Mouse (Mus musculus) hindbrain, embryonic 12.5 days (tissue): ENCODE results near the gene Gucd1. TPM values are rescaled to one million over a fixed set of nuclear protein-coding genes. Genes with fewer than 3 reads are reported as not detected.
"Not testable (repeated sequence)": the region's sequence is repeated elsewhere in the genome, so short reads cannot be mapped to it uniquely, and the experiment has no call there.

Experiments used
- ATAC-seq: fragments of 200-750 bp; cut with Nextera tagmentation; 2 replicates; pipeline ENCODE4 v1.8.0; 2017; ENCODE audit warnings: moderate TSS enrichment; ENCODE audit not compliant: low FRiP score
- H3K27ac ChIP-seq: fragments of 300-500 bp; sonication (generic); 2 replicates; pipeline ENCODE4 v1.5.1; 2016; ENCODE audit warnings: mild to moderate bottlenecking
- H3K27me3 ChIP-seq: fragments of 300-500 bp; sonication (generic); 2 replicates; pipeline ENCODE4 v1.6.1; 2016; ENCODE audit warnings: mild to moderate bottlenecking
- H3K36me3 ChIP-seq: fragments of 300-500 bp; sonication (generic); 2 replicates; pipeline ENCODE4 v1.6.1; 2016; ENCODE audit warnings: mild to moderate bottlenecking
- H3K4me1 ChIP-seq: fragments of 300-500 bp; sonication (generic); 2 replicates; pipeline ENCODE4 v1.6.1; 2016
- H3K4me2 ChIP-seq: fragments of 300-500 bp; sonication (generic); replicated peaks from 2 replicates; pipeline ENCODE4 v1.6.1; 2016; ENCODE audit warnings: mild to moderate bottlenecking
- H3K4me3 ChIP-seq: fragments of 300-500 bp; sonication (generic); 2 replicates; pipeline ENCODE4 v1.5.1; 2016; ENCODE audit warnings: mild to moderate bottlenecking
- H3K9ac ChIP-seq: fragments of 300-500 bp; sonication (generic); 2 replicates; pipeline ENCODE4 v1.6.1; 2016; ENCODE audit warnings: mild to moderate bottlenecking, moderate library complexity
- H3K9me3 ChIP-seq: fragments of 300-500 bp; sonication (generic); replicated peaks from 2 replicates; pipeline ENCODE4 v1.6.1; 2016; ENCODE audit warnings: mild to moderate bottlenecking
- WGBS: fragments of 180-500 bp; shearing (Covaris S2); methylation state at CpG from one replicate; pipeline ENCODE4 v1.1.7; 2016; 5-methylcytosine and 5-hydroxymethylcytosine counted together
- polyA plus RNA-seq: library from polyadenylated mRNA; unstranded; fragments of >200 nt; fragmentation: Nextera tagmentation; extraction: Ambion mirVana; gene quantifications from 2 replicates; pipeline ENCODE4 v1.2.1, GENCODE M21; 2016

Gene Gucd1
- polyA plus RNA-seq, 1 experiment from 2014 or later, result 24.9 TPM

DNA sequence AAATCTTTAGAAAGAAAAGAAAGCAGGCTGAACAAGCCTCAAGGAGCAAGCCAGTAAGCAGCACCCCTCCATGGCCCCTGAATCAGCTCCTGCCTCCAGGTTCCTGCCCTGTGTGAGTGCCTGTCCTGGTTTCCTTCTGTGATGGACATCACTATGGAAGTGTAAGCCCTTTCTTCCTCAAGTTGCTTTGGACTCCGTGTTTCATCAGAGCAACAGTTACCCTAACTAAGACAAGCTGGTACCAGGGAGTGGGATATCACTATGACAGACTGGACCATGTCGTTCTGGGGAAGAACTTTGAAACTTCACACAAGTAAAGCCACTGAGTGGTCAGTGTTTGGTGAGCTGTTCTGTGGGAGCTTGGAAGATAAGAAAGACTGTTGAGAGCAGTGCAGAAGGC, 37.8 kb downstream of the Gucd1 start:
- WGBS, result 82% methylated on average over 2 of the region's 2 CpGs
- no peak for ATAC-seq
- no peak overlapping the region for H3K4me2 ChIP-seq
- no peaks in the 10 kb centered on the region for H3K36me3 ChIP-seq
- no peaks in the 10 kb centered on the region for H3K9me3 ChIP-seq
- H3K4me3 ChIP-seq, result no peak overlapping the region
- H3K4me1 ChIP-seq, result peaks cover 1% of the 10 kb centered on the region; the same call in 1 of the 2 replicates
- no peaks in the 10 kb centered on the region for H3K27me3 ChIP-seq
- no peak overlapping the region for H3K9ac ChIP-seq
- no peak overlapping the region for H3K27ac ChIP-seq

DNA sequence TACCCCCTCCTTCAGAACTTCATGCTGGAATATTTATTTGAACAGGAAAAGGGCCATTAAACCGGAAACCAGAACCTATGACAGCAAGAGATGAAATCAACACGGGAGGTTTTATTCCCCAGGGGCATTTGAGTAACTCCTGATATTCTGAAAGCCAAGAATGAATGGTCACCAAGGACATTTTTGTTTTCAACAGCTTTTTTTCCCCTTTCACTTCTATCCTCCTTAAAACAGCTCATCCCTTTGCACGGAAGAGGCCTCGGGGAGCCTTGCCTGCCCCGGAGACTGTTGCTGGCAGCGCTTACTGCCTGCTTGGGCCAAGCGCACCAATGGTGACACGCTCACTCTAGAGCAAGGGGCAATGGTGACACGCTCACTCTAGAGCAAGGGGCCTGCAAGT, 40.7 kb downstream of the Gucd1 start:
- H3K27me3 ChIP-seq, result no peaks in the 10 kb centered on the region
- WGBS, result 80% methylated on average over 9 of the region's 9 CpGs
- H3K4me2 ChIP-seq, result no peak overlapping the region
- H3K4me1 ChIP-seq, result peaks cover 6% of the 10 kb centered on the region; the same call in 1 of the 2 replicates
- H3K9me3 ChIP-seq, result no peaks in the 10 kb centered on the region
- no peak overlapping the region for H3K9ac ChIP-seq
- ATAC-seq, result no peak
- no peak overlapping the region for H3K27ac ChIP-seq
- no peaks in the 10 kb centered on the region for H3K36me3 ChIP-seq
- no peak overlapping the region for H3K4me3 ChIP-seq

DNA sequence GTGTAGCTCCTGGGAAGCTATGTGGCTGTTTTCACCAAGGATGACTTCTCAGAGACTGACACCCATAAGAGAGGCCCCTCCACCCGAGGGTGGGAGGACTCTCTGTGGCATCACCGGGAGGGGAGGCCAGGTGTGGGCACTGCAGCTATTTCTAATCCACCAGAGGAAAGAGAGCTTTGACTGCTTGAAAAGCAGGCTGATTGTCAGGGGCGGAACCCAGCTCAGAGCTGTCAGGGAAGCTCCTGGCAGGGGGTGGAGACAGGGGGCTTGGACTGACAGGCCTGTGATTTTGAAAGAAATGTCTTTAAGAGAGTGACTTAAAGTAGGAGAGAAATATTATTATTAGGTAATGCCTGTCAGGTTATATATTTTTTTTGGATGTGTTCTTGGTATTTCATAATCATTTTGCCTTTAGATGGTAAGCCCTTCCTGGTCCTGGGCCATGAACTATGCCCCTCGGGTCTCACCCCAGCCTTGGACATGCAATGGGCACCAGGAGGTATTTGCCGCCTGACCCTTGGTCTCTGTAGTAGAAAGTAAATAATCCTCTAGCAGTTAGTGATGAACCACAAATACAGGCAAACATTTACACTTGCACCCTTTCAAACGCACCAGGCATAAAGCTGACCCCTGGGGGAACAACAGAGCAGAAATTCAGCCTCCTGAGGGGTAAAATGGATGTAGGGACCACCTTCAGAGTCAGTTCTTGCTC, 42.5 kb downstream of the Gucd1 start:
- not testable (repeated sequence) for ATAC-seq

GRCm38 (mm10) chr10:75474571-75474970, 43.2 kb downstream of the Gucd1 start:
- Histone ChIP-seq H3K27me3 (no peaks in the 10 kb centered on the region), H3K9ac (no peak overlapping the region), H3K27ac (no peak overlapping the region), H3K9me3 (no peaks in the 10 kb centered on the region), H3K4me2 (no peak overlapping the region), H3K36me3 (no peaks in the 10 kb centered on the region), H3K4me1 (peaks cover 6% of the 10 kb centered on the region; the same call in 1 of the 2 replicates), H3K4me3 (no peak overlapping the region)
- WGBS, result 32% methylated on average over 5 of the region's 5 CpGs
- ATAC-seq, result no peak

More for the DNA sequence above, 42.5 kb downstream of the Gucd1 start:
- H3K9me3 ChIP-seq, H3K4me2 ChIP-seq, H3K4me3 ChIP-seq, H3K9ac ChIP-seq, H3K36me3 ChIP-seq, H3K4me1 ChIP-seq, H3K27ac ChIP-seq, H3K27me3 ChIP-seq: not testable (repeated sequence)
- WGBS, result 24% methylated on average over 5 of the region's 6 CpGs

DNA sequence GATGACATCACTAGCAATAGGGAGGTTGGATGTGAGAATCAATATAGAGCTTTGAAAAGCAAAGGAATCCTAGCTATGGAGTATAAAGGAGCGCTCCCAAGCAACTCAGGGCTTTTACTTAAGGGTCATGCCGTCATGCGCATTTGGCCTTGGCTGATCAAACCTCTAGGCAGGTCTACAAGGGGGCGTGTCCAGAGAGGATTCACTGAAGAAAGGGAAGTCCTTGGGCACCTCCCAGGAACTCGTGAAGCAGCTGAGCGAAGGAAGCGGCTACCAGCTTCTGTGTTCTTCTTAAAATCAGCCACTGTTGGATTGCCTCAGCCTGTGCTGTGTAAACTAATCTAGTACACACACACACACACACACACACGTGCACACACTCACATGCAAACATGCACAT, 44.4 kb downstream of the Gucd1 start:
- Histone ChIP-seq H3K36me3 (no peaks in the 10 kb centered on the region), H3K27ac (no peak overlapping the region), H3K4me2 (no peak overlapping the region), H3K9ac (no peak overlapping the region), H3K4me3 (no peak overlapping the region), H3K4me1 (peaks cover 6% of the 10 kb centered on the region; the same call in 1 of the 2 replicates), H3K9me3 (no peaks in the 10 kb centered on the region), H3K27me3 (no peaks in the 10 kb centered on the region)
- WGBS, result 75% methylated on average over 8 of the region's 8 CpGs
- no peak for ATAC-seq

- H3K9me3 ChIP-seq, result no peaks in the 10 kb centered on the region
- H3K4me2 ChIP-seq, result no peak overlapping the region
- H3K4me1 ChIP-seq, result no peaks in the 10 kb centered on the region
- WGBS, result 66% methylated on average over 6 of the region's 6 CpGs
- no peak for ATAC-seq
- H3K36me3 ChIP-seq, result no peaks in the 10 kb centered on the region
- H3K4me3 ChIP-seq, result no peak overlapping the region
- no peaks in the 10 kb centered on the region for H3K27me3 ChIP-seq
- H3K9ac ChIP-seq, result no peak overlapping the region
- H3K27ac ChIP-seq, result no peak overlapping the region
These were observed 51.8 kb downstream of the Gucd1 start for GRCm38 (mm10) chr10:75465781-75466550.

GRCm38 (mm10) chr10:75462728-75463127, 55.0 kb downstream of the Gucd1 start:
- ATAC-seq, result no peak
- WGBS, result 74% methylated on average over 3 of the region's 3 CpGs
- H3K36me3 ChIP-seq, result no peaks in the 10 kb centered on the region
- no peaks in the 10 kb centered on the region for H3K9me3 ChIP-seq
- H3K9ac ChIP-seq, result no peak overlapping the region
- no peak overlapping the region for H3K27ac ChIP-seq
- no peak overlapping the region for H3K4me3 ChIP-seq
- H3K4me2 ChIP-seq, result no peak overlapping the region
- no peaks in the 10 kb centered on the region for H3K27me3 ChIP-seq
- no peaks in the 10 kb centered on the region for H3K4me1 ChIP-seq

GRCm38 (mm10) chr10:75458329-75458728, 59.4 kb downstream of the Gucd1 start:
- no peaks in the 10 kb centered on the region for H3K27me3 ChIP-seq
- WGBS, result 90% methylated on average over 4 of the region's 4 CpGs
- no peak overlapping the region for H3K27ac ChIP-seq
- H3K4me1 ChIP-seq, result no peaks in the 10 kb centered on the region
- H3K9me3 ChIP-seq, result no peaks in the 10 kb centered on the region
- no peak overlapping the region for H3K4me3 ChIP-seq
- H3K36me3 ChIP-seq, result no peaks in the 10 kb centered on the region
- ATAC-seq, result no peak
- no peak overlapping the region for H3K4me2 ChIP-seq
- H3K9ac ChIP-seq, result no peak overlapping the region

DNA sequence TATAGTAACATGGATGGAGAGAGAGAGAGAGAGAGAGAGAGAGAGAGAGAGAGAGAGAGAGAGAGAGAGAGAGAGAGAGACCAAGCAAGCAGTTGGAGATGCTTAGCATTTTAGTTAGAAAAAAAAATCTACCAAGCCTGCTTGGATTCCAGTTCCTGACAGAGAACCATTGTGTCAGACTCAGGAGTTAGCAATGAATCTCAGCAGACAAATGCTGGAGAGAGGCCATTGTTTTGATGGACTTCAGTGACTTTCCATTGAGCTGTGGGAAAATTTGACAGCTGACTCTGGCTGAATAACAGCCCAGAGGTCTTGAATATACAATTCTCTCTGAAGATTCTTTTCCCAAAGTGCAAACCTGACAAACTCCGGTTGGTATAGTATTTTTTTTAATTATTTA, 59.9 kb downstream of the Gucd1 start:
- 74% methylated on average over 1 of the region's 1 CpGs for WGBS
- no peak overlapping the region for H3K27ac ChIP-seq
- no peaks in the 10 kb centered on the region for H3K36me3 ChIP-seq
- no peaks in the 10 kb centered on the region for H3K4me1 ChIP-seq
- no peak for ATAC-seq
- H3K4me2 ChIP-seq, result no peak overlapping the region
- no peak overlapping the region for H3K9ac ChIP-seq
- H3K4me3 ChIP-seq, result no peak overlapping the region
- H3K9me3 ChIP-seq, result no peaks in the 10 kb centered on the region
- H3K27me3 ChIP-seq, result no peaks in the 10 kb centered on the region

- H3K9me3 ChIP-seq, H3K9ac ChIP-seq, H3K4me3 ChIP-seq, H3K27ac ChIP-seq, H3K36me3 ChIP-seq, H3K4me1 ChIP-seq, H3K4me2 ChIP-seq, H3K27me3 ChIP-seq: not testable (repeated sequence)
- peak; percentile 46; the same call in 1 of the 2 replicates for ATAC-seq
- 73% methylated on average over 12 of the region's 18 CpGs for WGBS
These were observed 61.5 kb downstream of the Gucd1 start for GRCm38 (mm10) chr10:75456061-75456831.

DNA sequence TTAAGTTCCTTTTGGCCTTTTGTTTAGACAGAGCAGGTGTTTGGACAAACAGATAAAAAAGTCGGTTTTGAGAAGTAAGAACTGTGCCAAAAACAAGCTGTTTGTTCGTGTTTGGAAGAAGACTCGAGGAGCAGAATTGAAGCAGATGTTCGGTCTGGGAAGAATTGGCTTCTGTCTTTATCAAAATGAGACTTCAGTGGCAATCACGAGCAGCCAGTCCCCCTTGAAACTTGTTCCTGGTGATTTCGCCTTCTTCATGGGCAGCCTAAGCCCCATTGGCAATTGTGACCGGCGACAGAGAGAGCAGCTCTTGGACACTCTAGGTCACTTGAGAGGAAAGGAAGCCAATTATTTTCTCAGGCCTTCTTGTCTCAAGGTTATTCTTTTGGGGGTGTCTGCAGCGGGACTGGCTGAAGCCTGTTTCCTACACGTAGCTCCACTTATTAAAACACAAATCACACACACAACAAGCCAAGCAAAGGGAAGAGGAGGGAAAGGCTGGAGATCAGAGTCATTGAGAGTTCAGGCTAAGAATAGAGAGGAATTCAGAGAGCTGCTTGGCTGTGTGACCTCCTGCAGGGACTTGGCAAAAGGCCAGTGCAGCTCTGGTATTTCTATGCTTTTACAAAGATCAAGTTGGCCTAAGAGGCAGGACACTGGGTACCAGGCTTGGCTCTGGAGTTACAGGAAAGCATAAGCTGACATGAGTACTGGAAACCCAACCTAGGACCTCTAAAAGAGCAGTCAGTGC, 66.6 kb downstream of the Gucd1 start:
- ATAC-seq, result peak; percentile 52; the same call in 1 of the 2 replicates
- peaks cover 6% of the 10 kb centered on the region; the same call in 1 of the 2 replicates for H3K4me1 ChIP-seq
- H3K27ac ChIP-seq, result peak overlapping the region; percentile 60; the same call in 1 of the 2 replicates
- no peaks in the 10 kb centered on the region for H3K36me3 ChIP-seq
- H3K4me2 ChIP-seq, result no peak overlapping the region
- no peaks in the 10 kb centered on the region for H3K27me3 ChIP-seq
- H3K9me3 ChIP-seq, result no peaks in the 10 kb centered on the region
- H3K9ac ChIP-seq, result no peak overlapping the region
- WGBS, result 40% methylated on average over 10 of the region's 10 CpGs
- H3K4me3 ChIP-seq, result no peak overlapping the region

- Histone ChIP-seq H3K27me3 (no peaks in the 10 kb centered on the region), H3K9ac (no peak overlapping the region), H3K4me1 (peaks cover 6% of the 10 kb centered on the region; the same call in 1 of the 2 replicates), H3K27ac (no peak overlapping the region), H3K36me3 (no peaks in the 10 kb centered on the region), H3K4me3 (no peak overlapping the region), H3K9me3 (no peaks in the 10 kb centered on the region), H3K4me2 (no peak overlapping the region)
- WGBS, result 91% methylated on average over 8 of the region's 8 CpGs
- ATAC-seq, result no peak
These were observed 67.4 kb downstream of the Gucd1 start for GRCm38 (mm10) chr10:75450331-75450730.
